Mouse (Mus musculus) hindbrain, embryonic 14.5 days (tissue): Measurements from ENCODE around the gene Tomm40. TPM values are rescaled to one million over a fixed set of nuclear protein-coding genes. Genes with fewer than 3 reads are reported as not detected.

Experiments
- ATAC-seq: fragments of 200-750 bp; cut with Nextera tagmentation; 2 replicates; pipeline ENCODE4 v1.8.0; 2017; ENCODE audit warnings: moderate number of reproducible peaks, mild to moderate bottlenecking, moderate TSS enrichment, moderate library complexity; ENCODE audit not compliant: low FRiP score
- DNase-seq: peaks from one replicate; pipeline ENCODE4 v3.0.0-alpha.2; 2015; ENCODE audit warnings: low spot score
- H3K27ac ChIP-seq: fragments of 300-500 bp; sonication (generic); 2 replicates; pipeline ENCODE4 v1.5.1; 2014; ENCODE audit warnings: mild to moderate bottlenecking, moderate library complexity
- H3K27me3 ChIP-seq: fragments of 300-500 bp; sonication (generic); 2 replicates; pipeline ENCODE4 v1.6.1; 2014; ENCODE audit warnings: mild to moderate bottlenecking, low read length, mixed read lengths; ENCODE audit not compliant: control insufficient read depth, insufficient read depth
- H3K36me3 ChIP-seq: fragments of 300-500 bp; sonication (generic); replicated peaks from 2 replicates; pipeline ENCODE4 v1.6.1; 2014; ENCODE audit not compliant: control insufficient read depth, insufficient read depth
- H3K4me1 ChIP-seq: fragments of 300-500 bp; sonication (generic); replicated peaks from 2 replicates; pipeline ENCODE4 v1.6.1; 2014; ENCODE audit warnings: antibody characterized with exemption, low read length, mixed read lengths; ENCODE audit not compliant: control insufficient read depth, insufficient read depth
- H3K4me2 ChIP-seq: fragments of 300-500 bp; sonication (generic); replicated peaks from 2 replicates; pipeline ENCODE4 v1.6.1; 2014; ENCODE audit warnings: mild to moderate bottlenecking, moderate library complexity
- H3K4me3 ChIP-seq: fragments of 300-500 bp; sonication (generic); replicated peaks from 2 replicates; pipeline ENCODE4 v1.5.1; 2014; ENCODE audit warnings: mild to moderate bottlenecking, low read length
- H3K9ac ChIP-seq: fragments of 300-500 bp; sonication (generic); 2 replicates; pipeline ENCODE4 v1.6.1; 2014
- H3K9me3 ChIP-seq: fragments of 300-500 bp; sonication (generic); 2 replicates; pipeline ENCODE4 v1.6.1; 2016; ENCODE audit warnings: low read length; ENCODE audit not compliant: control insufficient read depth
- WGBS: fragments of 180-500 bp; shearing (Covaris S2); extraction: QIAGEN DNeasy Blood & Tissue Kit; methylation state at CpG from one replicate; pipeline ENCODE4 v1.1.7; 2014; 5-methylcytosine and 5-hydroxymethylcytosine counted together
- polyA plus RNA-seq: library from polyadenylated mRNA; unstranded; fragments of >200 nt; fragmentation: Nextera tagmentation; extraction: Ambion mirVana; gene quantifications from 2 replicates; pipeline ENCODE4 v1.2.1, GENCODE M21; 2014

The Tomm40 gene
- polyA plus RNA-seq, 1 experiment from 2014 or later, result 119 TPM

DNA sequence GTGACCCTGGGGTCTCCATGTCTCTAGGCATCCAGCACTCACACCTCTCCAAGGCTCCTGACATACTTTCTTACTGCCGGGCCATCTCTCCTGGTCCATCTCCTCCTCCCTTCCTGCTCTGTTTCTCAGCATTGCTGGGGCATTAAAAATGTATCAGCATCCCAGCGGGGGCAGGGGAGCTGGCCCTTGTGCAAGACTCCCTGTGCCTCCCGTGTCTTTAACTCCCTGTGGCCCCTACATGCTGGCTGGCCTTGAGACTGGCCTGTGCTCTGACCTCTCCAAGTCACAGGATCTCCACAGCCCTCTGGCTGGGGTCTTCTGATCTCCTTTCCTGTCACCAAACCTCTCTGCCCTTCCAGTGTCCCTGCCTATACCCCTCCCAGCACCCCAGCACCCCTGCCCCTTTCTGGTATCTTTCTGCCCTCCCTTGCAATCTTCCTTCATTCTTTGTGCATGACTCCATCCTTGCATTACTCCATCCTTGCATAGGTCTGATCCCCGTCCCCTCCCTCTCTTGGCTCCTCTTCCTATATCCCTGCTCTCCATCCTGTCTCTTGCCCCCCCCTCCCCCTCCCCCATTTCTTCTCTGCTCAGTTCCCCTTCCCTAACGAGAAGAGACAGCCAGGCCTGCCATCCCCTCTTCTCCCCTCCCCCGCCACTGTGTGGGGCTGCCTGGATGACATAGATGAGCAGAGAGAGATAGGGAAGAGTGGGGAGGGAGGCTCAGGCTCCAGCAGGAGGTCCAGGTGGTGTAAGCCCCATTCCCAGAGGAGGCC, 31.4 kb upstream of the Tomm40 start:
- Histone ChIP-seq H3K27me3 (no peaks in the 10 kb centered on the region), H3K36me3 (peaks cover 14% of the 10 kb centered on the region), H3K27ac (no peak overlapping the region; the same call in 1 of the 2 replicates), H3K4me1 (peaks cover 27% of the 10 kb centered on the region), H3K4me3 (peak overlapping the region; percentile 78; the same call in 1 of the 2 replicates), H3K9me3 (no peaks in the 10 kb centered on the region), H3K4me2 (peak overlapping the region; percentile 83), H3K9ac (no peak overlapping the region; the same call in 1 of the 2 replicates)
- 32% methylated on average over 6 of the region's 6 CpGs for WGBS
- DNase-seq (no peak), ATAC-seq (no peak)

DNA sequence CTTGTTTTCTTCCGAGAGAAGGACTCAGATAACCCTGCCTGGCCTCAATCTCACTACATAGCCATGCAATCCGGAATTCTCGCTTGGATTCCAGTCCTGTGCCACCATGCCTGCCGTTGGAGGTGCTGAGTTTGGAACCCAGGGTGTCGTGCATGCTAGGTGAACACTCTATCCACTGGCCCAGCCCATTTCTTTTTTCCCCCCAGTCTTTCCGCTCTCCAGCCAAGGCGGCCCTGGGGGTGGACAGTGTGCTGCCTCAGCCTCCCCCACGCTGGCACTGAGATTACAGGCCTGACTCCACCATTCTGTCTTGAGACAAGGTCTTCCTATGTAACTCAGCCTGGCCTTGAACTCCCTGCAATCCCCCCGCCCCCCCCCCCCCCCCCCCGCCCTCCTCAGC, 30.7 kb upstream of the Tomm40 start:
- H3K9me3 ChIP-seq, result no peaks in the 10 kb centered on the region
- H3K9ac ChIP-seq, result no peak overlapping the region
- H3K4me3 ChIP-seq, result no peak overlapping the region
- H3K4me2 ChIP-seq, result no peak overlapping the region
- peaks cover 27% of the 10 kb centered on the region for H3K4me1 ChIP-seq
- no peaks in the 10 kb centered on the region for H3K27me3 ChIP-seq
- H3K27ac ChIP-seq, result no peak overlapping the region
- no peak for ATAC-seq
- no peak for DNase-seq
- peaks cover 14% of the 10 kb centered on the region for H3K36me3 ChIP-seq
- WGBS, result 88% methylated on average over 8 of the region's 10 CpGs

DNA sequence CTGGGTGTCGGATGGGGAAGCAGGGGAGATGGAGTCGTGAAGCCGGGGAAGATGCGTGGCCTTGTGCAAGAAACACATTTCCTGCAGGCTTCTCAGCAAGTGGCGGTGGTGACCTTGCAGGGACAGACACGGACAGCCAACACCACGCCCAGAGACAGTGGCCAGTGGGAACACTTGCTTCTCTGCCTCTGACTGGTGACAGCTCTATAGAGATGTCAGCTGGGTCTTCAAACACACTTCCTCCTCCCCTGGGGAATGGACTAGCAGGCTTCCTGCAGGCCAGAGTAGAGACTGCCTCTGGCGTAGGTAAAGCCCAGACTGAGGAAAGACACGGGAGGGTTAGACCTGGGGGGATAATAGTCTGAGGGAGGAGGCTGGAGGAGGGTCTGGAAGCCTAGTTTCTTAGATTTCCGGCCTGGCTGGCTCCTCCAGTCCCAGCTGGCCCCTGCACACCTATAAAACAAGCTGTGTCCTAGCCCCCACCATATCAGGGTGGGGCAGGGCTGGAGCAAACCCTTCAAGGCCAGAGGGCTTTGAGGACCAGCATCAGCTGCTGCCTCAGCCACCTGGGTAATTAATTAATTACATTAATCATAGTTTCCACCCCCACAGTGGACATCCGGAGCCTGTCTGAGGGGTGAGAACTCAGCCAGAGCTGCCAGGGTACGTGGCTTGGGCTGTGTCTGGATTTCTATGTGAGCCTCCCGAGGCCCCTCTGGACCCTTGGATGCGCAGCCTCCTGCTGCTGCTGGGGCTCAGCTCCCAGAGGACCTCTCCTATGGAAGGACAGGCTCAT, 29.6 kb upstream of the Tomm40 start:
- WGBS, result 53% methylated on average over 14 of the region's 14 CpGs
- H3K4me1 ChIP-seq, result peaks cover 22% of the 10 kb centered on the region
- H3K4me2 ChIP-seq, result no peak overlapping the region; the same call in 1 of the 2 replicates
- H3K36me3 ChIP-seq, result peaks cover 14% of the 10 kb centered on the region
- H3K9ac ChIP-seq, result peak overlapping the region; percentile 17; the same call in 1 of the 2 replicates
- H3K27ac ChIP-seq, result no peak overlapping the region
- no peaks in the 10 kb centered on the region for H3K27me3 ChIP-seq
- H3K4me3 ChIP-seq, result no peak overlapping the region
- no peaks in the 10 kb centered on the region for H3K9me3 ChIP-seq
- DNase-seq (no peak), ATAC-seq (no peak)

DNA sequence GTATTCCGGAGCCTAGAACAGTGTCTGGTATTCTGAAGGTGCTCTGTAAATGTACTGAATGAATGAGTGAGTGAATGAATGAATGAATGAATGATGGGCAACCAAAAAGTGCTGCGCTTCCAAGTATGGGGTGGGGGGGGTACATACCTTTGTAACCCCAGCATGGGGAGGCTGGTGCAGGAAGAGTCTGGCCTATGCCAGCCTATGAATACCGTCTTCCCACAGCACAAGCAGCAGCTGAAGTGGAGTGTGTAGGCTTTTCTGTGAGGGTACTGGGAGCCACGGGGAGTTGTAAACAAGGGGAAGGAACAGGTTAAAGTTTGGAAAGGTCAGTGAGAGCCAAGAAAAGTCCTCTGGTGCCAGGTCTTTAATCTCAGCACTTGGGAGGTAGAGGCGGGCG, 28.6 kb upstream of the Tomm40 start:
- Histone ChIP-seq H3K4me2 (no peak overlapping the region), H3K36me3 (peaks cover 14% of the 10 kb centered on the region), H3K27me3 (no peaks in the 10 kb centered on the region), H3K9ac (no peak overlapping the region), H3K4me1 (peaks cover 22% of the 10 kb centered on the region), H3K9me3 (no peaks in the 10 kb centered on the region), H3K4me3 (no peak overlapping the region), H3K27ac (no peak overlapping the region)
- DNase-seq (no peak), ATAC-seq (no peak)
- 90% methylated on average over 6 of the region's 6 CpGs for WGBS

DNA sequence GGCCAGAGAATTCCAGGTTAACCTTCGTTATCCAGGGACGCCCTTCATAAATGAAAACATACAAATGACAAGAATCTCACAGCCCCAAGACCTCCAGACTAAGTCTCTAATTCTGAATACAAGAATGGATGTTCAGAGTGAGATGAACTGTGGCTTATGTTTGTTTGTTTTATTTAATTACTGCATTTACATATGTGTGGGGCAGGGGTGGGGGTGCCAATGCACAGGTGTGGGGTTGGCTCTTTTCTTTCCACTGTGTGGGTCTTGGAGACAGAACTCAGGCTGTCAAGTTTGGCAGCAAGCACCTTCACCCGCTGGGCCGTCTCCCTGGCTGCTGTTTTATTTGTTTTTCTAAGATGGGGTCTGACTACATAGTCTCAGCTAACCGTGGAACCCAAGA, 27.2 kb upstream of the Tomm40 start:
- Histone ChIP-seq H3K36me3 (peaks cover 24% of the 10 kb centered on the region), H3K27ac (no peak overlapping the region), H3K9ac (no peak overlapping the region), H3K9me3 (no peaks in the 10 kb centered on the region), H3K27me3 (no peaks in the 10 kb centered on the region), H3K4me1 (peaks cover 12% of the 10 kb centered on the region), H3K4me3 (no peak overlapping the region), H3K4me2 (no peak overlapping the region)
- WGBS, result 49% methylated on average over 5 of the region's 5 CpGs
- no peak for DNase-seq
- ATAC-seq, result no peak

DNA sequence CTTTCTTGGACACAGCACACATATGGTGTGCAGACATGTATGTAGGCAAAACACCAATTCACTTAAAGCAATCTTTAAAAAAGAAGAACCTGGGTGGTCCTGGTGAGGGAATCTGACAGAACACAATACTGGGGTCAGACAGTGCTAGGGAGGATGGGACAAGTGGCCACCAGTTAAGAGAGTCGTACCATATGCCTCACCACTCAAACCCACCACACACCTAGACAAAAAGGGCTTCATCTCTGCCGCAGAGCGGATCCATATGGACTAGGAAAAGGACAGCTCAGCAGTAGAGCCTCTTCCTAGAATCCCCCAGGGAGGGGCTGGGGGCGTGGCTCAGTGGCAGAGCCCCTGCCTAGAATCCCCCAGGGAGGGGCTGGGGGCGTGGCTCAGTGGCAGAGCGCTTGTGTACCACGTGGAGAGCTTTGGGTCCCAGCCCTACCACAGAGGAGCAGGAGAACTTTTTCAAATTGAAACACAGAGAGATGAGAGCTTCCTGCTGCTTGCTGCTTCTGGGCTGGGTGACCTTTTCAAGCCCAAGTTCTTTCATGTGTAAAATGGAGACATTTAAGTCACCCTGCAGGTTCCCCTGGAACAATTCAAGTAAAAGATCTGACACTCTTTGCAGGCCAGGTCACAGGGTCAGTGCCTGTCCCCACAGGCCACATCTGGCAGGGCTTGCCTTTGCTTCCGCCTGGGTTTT, 26.2 kb upstream of the Tomm40 start:
- Histone ChIP-seq H3K9me3 (no peaks in the 10 kb centered on the region), H3K4me2 (no peak overlapping the region), H3K36me3 (peaks cover 34% of the 10 kb centered on the region), H3K4me1 (peaks cover 2% of the 10 kb centered on the region; the same call in 1 of the 2 replicates), H3K9ac (no peak overlapping the region), H3K27me3 (no peaks in the 10 kb centered on the region), H3K27ac (no peak overlapping the region), H3K4me3 (no peak overlapping the region)
- ATAC-seq, result no peak
- DNase-seq, result no peak
- WGBS, result 5% methylated on average over 8 of the region's 8 CpGs

DNA sequence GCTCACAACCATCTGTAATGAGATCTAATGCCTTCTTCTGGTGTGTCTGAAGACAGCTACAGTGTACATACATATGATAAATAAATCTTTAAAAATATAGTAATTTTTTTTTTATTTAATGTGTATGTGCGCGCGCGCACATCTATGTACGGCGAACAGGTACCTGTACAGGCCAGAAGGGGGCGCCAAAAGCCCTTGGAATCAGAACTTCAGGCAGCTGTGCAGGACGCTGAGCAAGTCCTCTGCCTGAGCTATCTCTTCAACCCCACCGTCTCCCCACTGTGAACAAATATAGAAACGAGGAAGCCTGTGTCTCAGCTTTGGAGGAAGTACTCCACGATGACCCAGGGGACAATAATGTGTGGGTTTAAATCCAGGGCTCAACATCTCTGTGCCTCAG, 25.0 kb upstream of the Tomm40 start:
- H3K36me3 ChIP-seq, result peaks cover 41% of the 10 kb centered on the region
- 89% methylated on average over 11 of the region's 11 CpGs for WGBS
- DNase-seq, result no peak

DNA sequence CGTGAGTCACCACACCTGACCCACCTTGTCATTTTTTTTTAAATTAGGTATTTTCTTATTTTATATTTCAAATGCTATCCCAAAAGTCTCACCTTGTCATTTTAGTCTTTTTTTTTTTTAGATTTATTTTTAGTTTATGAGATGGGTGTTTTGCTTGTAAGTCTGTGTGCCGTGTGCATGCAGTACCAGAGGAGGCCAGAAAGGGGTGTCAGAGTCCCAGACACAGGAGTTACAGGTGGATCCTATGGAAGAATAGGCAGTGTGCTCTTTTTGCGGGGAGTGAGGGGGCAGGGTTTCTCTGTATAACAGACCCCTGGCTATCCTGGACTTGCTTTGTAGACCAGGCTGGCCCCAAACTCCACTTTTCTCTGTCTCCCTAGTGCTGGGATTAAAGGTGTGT, 23.5 kb upstream of the Tomm40 start:
- no peak overlapping the region for H3K4me3 ChIP-seq
- H3K9ac ChIP-seq, result no peak overlapping the region
- H3K27ac ChIP-seq, result no peak overlapping the region
- H3K4me2 ChIP-seq, result no peak overlapping the region
- DNase-seq (no peak), ATAC-seq (no peak)
- H3K9me3 ChIP-seq, result no peaks in the 10 kb centered on the region
- no peaks in the 10 kb centered on the region for H3K4me1 ChIP-seq
- peaks cover 48% of the 10 kb centered on the region for H3K36me3 ChIP-seq
- WGBS, result 89% methylated on average over 3 of the region's 3 CpGs
- no peaks in the 10 kb centered on the region for H3K27me3 ChIP-seq

More for the DNA sequence above, 25.0 kb upstream of the Tomm40 start:
- Histone ChIP-seq H3K9ac (no peak overlapping the region), H3K4me2 (no peak overlapping the region), H3K27me3 (no peaks in the 10 kb centered on the region), H3K9me3 (no peaks in the 10 kb centered on the region), H3K4me3 (no peak overlapping the region), H3K4me1 (no peaks in the 10 kb centered on the region; the same call in 1 of the 2 replicates), H3K27ac (no peak overlapping the region)
- no peak for ATAC-seq
